Mouse (Mus musculus): ENCODE data around the gene Lrrc57.
A peak's percentile ranks its signal among the peaks of the same experiment; 100 is the strongest.
"Not testable (repeated sequence)": the region's sequence is repeated elsewhere in the genome, so short reads cannot be mapped to it uniquely, and the experiment has no call there.

The Lrrc57 gene

GRCm38 (mm10) chr2:120599506-120599905 lies 9.8 kb downstream of the Lrrc57 start:
- no peak for DNase-seq (ENCODE audit: low read depth)

GRCm38 (mm10) chr2:120597734-120598133 lies 11.6 kb downstream of the Lrrc57 start:
- DNase-seq (ENCODE audit: low read depth), result no peak

- DNase-seq (ENCODE audit: low read depth), result no peak
These were observed 17.1 kb downstream of the Lrrc57 start for GRCm38 (mm10) chr2:120592227-120592626.

GRCm38 (mm10) chr2:120589759-120590158 lies 19.6 kb downstream of the Lrrc57 start:
- no peak for DNase-seq (ENCODE audit: low read depth)

GRCm38 (mm10) chr2:120578286-120578685 lies 31.0 kb downstream of the Lrrc57 start:
- DNase-seq (ENCODE audit: low read depth), result no peak

GRCm38 (mm10) chr2:120577799-120578198 lies 31.5 kb downstream of the Lrrc57 start:
- no peak for DNase-seq (ENCODE audit: low read depth)

- DNase-seq (ENCODE audit: low read depth), result no peak
These were observed 33.3 kb downstream of the Lrrc57 start for GRCm38 (mm10) chr2:120575978-120576377.

- no peak for DNase-seq (ENCODE audit: low read depth)
These were observed 34.2 kb downstream of the Lrrc57 start for GRCm38 (mm10) chr2:120575121-120575520.

- not testable (repeated sequence) for DNase-seq (ENCODE audit: low read depth)
These were observed 37.2 kb downstream of the Lrrc57 start for GRCm38 (mm10) chr2:120572161-120572560.

- DNase-seq (ENCODE audit: low read depth), result no peak
These were observed 38.2 kb downstream of the Lrrc57 start for GRCm38 (mm10) chr2:120571081-120571480.

- no peak for DNase-seq (ENCODE audit: low read depth)
These were observed 41.5 kb downstream of the Lrrc57 start for GRCm38 (mm10) chr2:120567798-120568320.

- peak; percentile 84 for DNase-seq (ENCODE audit: low read depth)
These were observed 42.2 kb downstream of the Lrrc57 start, which contains the start of gene Snap23 for GRCm38 (mm10) chr2:120566886-120567797. Gene Snap23 (plus strand): TSS chr2:120567671.

GRCm38 (mm10) chr2:120565363-120565762 lies 44.0 kb downstream of the Lrrc57 start:
- DNase-seq (ENCODE audit: low read depth), result no peak

GRCm38 (mm10) chr2:120564548-120565188 lies 44.7 kb downstream of the Lrrc57 start:
- DNase-seq (ENCODE audit: low read depth), result not testable (repeated sequence)

GRCm38 (mm10) chr2:120563235-120563990 lies 45.9 kb downstream of the Lrrc57 start, which contains the start of gene Zfp106:
Gene Zfp106 (minus strand): TSS chr2:120563843.
- DNase-seq (ENCODE audit: low read depth), result peak; percentile 67

- DNase-seq (ENCODE audit: low read depth), result no peak
These were observed 46.5 kb downstream of the Lrrc57 start for GRCm38 (mm10) chr2:120562859-120563234.

- no peak for DNase-seq (ENCODE audit: low read depth)
These were observed 47.8 kb downstream of the Lrrc57 start for GRCm38 (mm10) chr2:120561524-120561923.

GRCm38 (mm10) chr2:120558813-120559212 lies 50.5 kb downstream of the Lrrc57 start:
- no peak for DNase-seq (ENCODE audit: low read depth)

- DNase-seq (ENCODE audit: low read depth), result no peak
These were observed 52.5 kb downstream of the Lrrc57 start for GRCm38 (mm10) chr2:120556868-120557267.

Measured in c-Kit-positive CD71-negative TER-119-negative erythroid progenitor cells, embryonic 14.5 days (primary cell).